Mouse (Mus musculus): Measurements from ENCODE around the gene Pno1. TPM values are rescaled to one million over a fixed set of nuclear protein-coding genes. Genes with fewer than 3 reads are reported as not detected.

Pno1 gene
- polyA plus RNA-seq, 1 experiment: 67.2 TPM

GRCm38 (mm10) chr11:17181807-17182206 is 29.6 kb downstream of the Pno1 start, which contains the start of gene Wdr92:
Wdr92 (plus strand) TSS chr11:17182107.
- Histone ChIP-seq H3K4me3 (ENCODE audit: insufficient read depth, low read length) (no peak within 1 kb of the TSS), H3K4me1 (ENCODE audit: control insufficient read depth, insufficient read depth, low read length) (no peaks in the 10 kb centered on the region), H3K27ac (ENCODE audit: insufficient read depth, low read length) (no peak within 1 kb of the TSS)
- no peak for TF ChIP-seq POLR2A (IDR thresholded peaks at IDR 0.05; ENCODE audit: low read depth, low read length)
- no peak for TF ChIP-seq CTCF (IDR thresholded peaks at IDR 0.05; ENCODE audit: borderline replicate concordance, insufficient read depth, low read length)

DNA sequence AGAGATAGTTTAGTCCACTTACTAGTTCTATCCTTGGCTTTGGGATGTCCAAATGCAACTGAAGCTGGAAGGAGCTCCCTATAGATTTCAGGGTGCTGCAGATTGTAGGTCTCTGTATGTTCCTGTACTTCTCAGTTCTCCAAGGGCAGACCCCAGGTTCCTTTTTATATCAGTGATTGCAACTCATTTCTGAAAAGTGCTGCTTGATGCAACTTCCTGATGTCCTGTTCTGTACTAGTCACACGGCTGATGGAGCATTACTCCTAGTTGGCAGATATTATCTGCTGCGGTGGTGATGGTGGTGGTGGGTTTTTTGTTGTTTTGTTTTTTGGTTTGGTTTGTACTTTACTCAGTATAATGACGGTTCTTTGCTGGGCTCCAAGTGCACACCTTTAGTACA is 30.6 kb downstream of the Pno1 start:
- H3K4me3 ChIP-seq (ENCODE audit: insufficient read depth, low read length): no peak overlapping the region
- peaks cover 2% of the 10 kb centered on the region; the same call in 1 of the 2 replicates for H3K4me1 ChIP-seq (ENCODE audit: control insufficient read depth, insufficient read depth, low read length)
- no peak overlapping the region for H3K27ac ChIP-seq (ENCODE audit: insufficient read depth, low read length)
- TF ChIP-seq POLR2A (IDR thresholded peaks at IDR 0.05; ENCODE audit: low read depth, low read length): no peak
- no peak for TF ChIP-seq CTCF (IDR thresholded peaks at IDR 0.05; ENCODE audit: borderline replicate concordance, insufficient read depth, low read length)

GRCm38 (mm10) chr11:17176638-17177037 is 34.7 kb downstream of the Pno1 start:
- H3K4me1 ChIP-seq (ENCODE audit: control insufficient read depth, insufficient read depth, low read length): peaks cover 9% of the 10 kb centered on the region
- H3K27ac ChIP-seq (ENCODE audit: insufficient read depth, low read length): peak overlapping the region; percentile 38; the same call in 1 of the 2 replicates
- no peak overlapping the region for H3K4me3 ChIP-seq (ENCODE audit: insufficient read depth, low read length)
- TF ChIP-seq CTCF (IDR thresholded peaks at IDR 0.05; ENCODE audit: borderline replicate concordance, insufficient read depth, low read length) (no peak), POLR2A (IDR thresholded peaks at IDR 0.05; ENCODE audit: low read depth, low read length) (no peak)

- no peak for TF ChIP-seq POLR2A (IDR thresholded peaks at IDR 0.05; ENCODE audit: low read depth, low read length)
- Histone ChIP-seq H3K27ac (ENCODE audit: insufficient read depth, low read length) (peak overlapping the region; percentile 54), H3K4me3 (ENCODE audit: insufficient read depth, low read length) (no peak overlapping the region), H3K4me1 (ENCODE audit: control insufficient read depth, insufficient read depth, low read length) (peaks cover 18% of the 10 kb centered on the region)
These were observed 39.1 kb downstream of the Pno1 start for GRCm38 (mm10) chr11:17172300-17172699.

- TF ChIP-seq POLR2A (IDR thresholded peaks at IDR 0.05; ENCODE audit: low read depth, low read length): no peak
- Histone ChIP-seq H3K4me1 (ENCODE audit: control insufficient read depth, insufficient read depth, low read length) (peaks cover 16% of the 10 kb centered on the region), H3K27ac (ENCODE audit: insufficient read depth, low read length) (no peak overlapping the region), H3K4me3 (ENCODE audit: insufficient read depth, low read length) (no peak overlapping the region)
These were observed 40.2 kb downstream of the Pno1 start for GRCm38 (mm10) chr11:17170938-17171729.

DNA sequence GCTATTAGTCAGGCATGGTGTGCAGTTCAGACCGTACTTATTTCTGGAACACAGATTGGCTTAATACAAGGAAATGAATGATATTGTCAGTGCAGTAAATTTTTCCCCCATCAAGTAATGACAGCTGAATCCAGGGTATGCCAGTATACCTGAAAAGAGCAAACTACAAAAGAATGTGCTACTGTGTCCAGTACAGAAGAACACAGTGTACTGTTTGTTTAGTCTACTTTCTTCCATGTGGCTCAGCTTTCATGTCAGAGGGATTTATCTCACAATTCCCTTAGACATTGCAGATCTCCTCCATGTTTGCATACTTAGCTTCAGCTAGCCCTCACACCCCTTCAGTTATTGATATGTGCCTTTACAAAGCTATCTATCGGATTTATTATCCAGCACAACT is 42.1 kb downstream of the Pno1 start:
- Histone ChIP-seq H3K27ac (ENCODE audit: insufficient read depth, low read length) (no peak overlapping the region), H3K4me1 (ENCODE audit: control insufficient read depth, insufficient read depth, low read length) (peaks cover 16% of the 10 kb centered on the region), H3K4me3 (ENCODE audit: insufficient read depth, low read length) (no peak overlapping the region)
- no peak for TF ChIP-seq POLR2A (IDR thresholded peaks at IDR 0.05; ENCODE audit: low read depth, low read length)
- no peak for TF ChIP-seq CTCF (IDR thresholded peaks at IDR 0.05; ENCODE audit: borderline replicate concordance, insufficient read depth, low read length)

- peaks cover 10% of the 10 kb centered on the region for H3K4me1 ChIP-seq (ENCODE audit: control insufficient read depth, insufficient read depth, low read length)
- TF ChIP-seq POLR2A (IDR thresholded peaks at IDR 0.05; ENCODE audit: low read depth, low read length) (no peak), CTCF (IDR thresholded peaks at IDR 0.05; ENCODE audit: borderline replicate concordance, insufficient read depth, low read length) (no peak)
- no peak overlapping the region for H3K4me3 ChIP-seq (ENCODE audit: insufficient read depth, low read length)
- H3K27ac ChIP-seq (ENCODE audit: insufficient read depth, low read length): 0 out of 2 replicates have a peak overlapping the region, but pooled peaks have one; percentile 35
These were observed 44.7 kb downstream of the Pno1 start for GRCm38 (mm10) chr11:17166627-17167026.

- H3K27ac ChIP-seq (ENCODE audit: insufficient read depth, low read length): no peak overlapping the region
- peaks cover 2% of the 10 kb centered on the region for H3K4me1 ChIP-seq (ENCODE audit: control insufficient read depth, insufficient read depth, low read length)
- no peak overlapping the region for H3K4me3 ChIP-seq (ENCODE audit: insufficient read depth, low read length)
- no peak for TF ChIP-seq POLR2A (IDR thresholded peaks at IDR 0.05; ENCODE audit: low read depth, low read length)
- TF ChIP-seq CTCF (IDR thresholded peaks at IDR 0.05; ENCODE audit: borderline replicate concordance, insufficient read depth, low read length): no peak
These were observed 47.4 kb downstream of the Pno1 start for GRCm38 (mm10) chr11:17163956-17164355.

DNA sequence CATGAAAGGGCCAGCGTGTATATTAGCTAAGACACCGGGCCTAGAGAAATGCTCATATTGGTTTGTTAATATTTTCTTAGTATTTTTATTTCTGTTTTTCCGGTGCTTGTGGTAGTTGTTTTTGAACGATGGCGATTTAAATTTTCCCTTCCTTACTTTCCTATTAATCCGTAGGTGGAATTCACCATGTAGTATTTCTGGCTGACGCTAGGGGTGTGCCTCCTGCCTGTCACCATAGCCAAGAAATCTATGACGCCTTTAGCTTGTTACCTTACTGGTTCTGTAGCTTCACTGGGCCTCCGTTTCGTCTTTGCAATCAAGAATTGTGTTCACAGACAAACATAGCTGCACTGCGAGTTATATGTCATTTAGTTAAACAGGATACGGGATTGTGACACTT is 51.1 kb downstream of the Pno1 start:
- Histone ChIP-seq H3K4me3 (ENCODE audit: insufficient read depth, low read length) (peak overlapping the region; percentile 91), H3K27ac (ENCODE audit: insufficient read depth, low read length) (peak overlapping the region; percentile 60), H3K4me1 (ENCODE audit: control insufficient read depth, insufficient read depth, low read length) (peaks cover 2% of the 10 kb centered on the region)
- TF ChIP-seq CTCF (IDR thresholded peaks at IDR 0.05; ENCODE audit: borderline replicate concordance, insufficient read depth, low read length) (peak; percentile 20; the same call in 1 of the 2 replicates), POLR2A (IDR thresholded peaks at IDR 0.05; ENCODE audit: low read depth, low read length) (no peak)

- peak overlapping the region; percentile 91 for H3K4me3 ChIP-seq (ENCODE audit: insufficient read depth, low read length)
- H3K27ac ChIP-seq (ENCODE audit: insufficient read depth, low read length): peak overlapping the region; percentile 60
- peaks cover 2% of the 10 kb centered on the region for H3K4me1 ChIP-seq (ENCODE audit: control insufficient read depth, insufficient read depth, low read length)
- no peak for TF ChIP-seq CTCF (IDR thresholded peaks at IDR 0.05; ENCODE audit: borderline replicate concordance, insufficient read depth, low read length)
- TF ChIP-seq POLR2A (IDR thresholded peaks at IDR 0.05; ENCODE audit: low read depth, low read length): no peak
These were observed 51.6 kb downstream of the Pno1 start for GRCm38 (mm10) chr11:17159738-17160241.

Measured in embryonic fibroblast, embryonic 13.5 days (primary cell).